Mouse (Mus musculus) erythroid progenitor cell, adult 5-6 weeks (primary cell): ENCODE measurements around the gene Pik3ip1. TPM values are rescaled to one million over a fixed set of nuclear protein-coding genes. Genes with fewer than 3 reads are reported as not detected.

ENCODE experiments used
- ATAC-seq: replicated peaks from 2 replicates; pipeline ENCODE4 v1.8.0; 2016; ENCODE audit warnings: moderate number of reproducible peaks, mild to moderate bottlenecking, moderate TSS enrichment, inconsistent platforms; ENCODE audit not compliant: poor library complexity, low FRiP score, severe bottlenecking
- total RNA-seq, 2 experiments: library from RNA; stranded (forward) in 1 of 2; stranded (reverse) in 1 of 2; fragments of 150-400 nt in 1 of 2; fragments of 186-747, 209-891 nt in 1 of 2; gene quantifications; 2 replicates each; pipeline versions ENCODE4 v1.2.3 to v1.2.4; 2015 to 2017; ENCODE audit warnings: low replicate concordance in 2 of 2

The Pik3ip1 gene
- total RNA-seq, 2 experiments from 2014 or later, result 2.1 to 20.2 TPM

- ATAC-seq, result no peak
Observed at GRCm38 (mm10) chr11:3334711-3335316, 4.6 kb downstream of the Pik3ip1 start.

- no peak for ATAC-seq
Observed at GRCm38 (mm10) chr11:3335651-3336216, 5.5 kb downstream of the Pik3ip1 start.

- no peak for ATAC-seq
Observed at GRCm38 (mm10) chr11:3336602-3337001, 6.4 kb downstream of the Pik3ip1 start.

- no peak for ATAC-seq
Observed at GRCm38 (mm10) chr11:3337173-3337955, 7.2 kb downstream of the Pik3ip1 start.

GRCm38 (mm10) chr11:3337961-3338360, 7.8 kb downstream of the Pik3ip1 start:
- no peak for ATAC-seq

- ATAC-seq, result no peak
Observed at GRCm38 (mm10) chr11:3341476-3341875, 11.3 kb downstream of the Pik3ip1 start.

- no peak for ATAC-seq
Observed at GRCm38 (mm10) chr11:3344916-3345315, 14.7 kb downstream of the Pik3ip1 start.

- ATAC-seq, result no peak
Observed at GRCm38 (mm10) chr11:3346351-3346750, 16.1 kb downstream of the Pik3ip1 start.

GRCm38 (mm10) chr11:3347091-3347834, 17.1 kb downstream of the Pik3ip1 start:
- 0 out of 2 replicates have a peak, but pooled peaks have one; percentile 67 for ATAC-seq

GRCm38 (mm10) chr11:3347835-3348195, 17.6 kb downstream of the Pik3ip1 start:
- ATAC-seq, result no peak

- ATAC-seq, result no peak
Observed at GRCm38 (mm10) chr11:3348576-3349342, 18.6 kb downstream of the Pik3ip1 start.

- ATAC-seq, result no peak
Observed at GRCm38 (mm10) chr11:3349343-3349695, 19.1 kb downstream of the Pik3ip1 start.

- no peak for ATAC-seq
Observed at GRCm38 (mm10) chr11:3352131-3352530, 21.9 kb downstream of the Pik3ip1 start.

- ATAC-seq, result no peak
Observed at GRCm38 (mm10) chr11:3352990-3353585, 22.9 kb downstream of the Pik3ip1 start.

GRCm38 (mm10) chr11:3362854-3363253, 32.7 kb downstream of the Pik3ip1 start:
- no peak for ATAC-seq

- no peak for ATAC-seq
Observed at GRCm38 (mm10) chr11:3366411-3366810, 36.2 kb downstream of the Pik3ip1 start.

GRCm38 (mm10) chr11:3368983-3369382, 38.8 kb downstream of the Pik3ip1 start:
- no peak for ATAC-seq

GRCm38 (mm10) chr11:3369449-3369848, 39.2 kb downstream of the Pik3ip1 start:
- no peak for ATAC-seq

- ATAC-seq, result no peak
Observed at GRCm38 (mm10) chr11:3370162-3370561, 40.0 kb downstream of the Pik3ip1 start.
